ENCODE assay signal across 12 mouse cellular contexts in genomic region chr7:70348977-70349615, GRCm38 (mm10). TPM values are rescaled to one million over a fixed set of nuclear protein-coding genes. Genes with fewer than 3 reads are reported as not detected.
A peak's percentile ranks its signal among the peaks of the same experiment; 100 is the strongest.
DNase-seq lines count a peak whose midpoint lies in the region; ATAC-seq lines count a peak whose summit lies in the region.
"Had no signal": no experiment of that assay in that cellular context is flagged by ENCODE, and none has a peak within 500 bp of the region (broad histone marks: within the 10 kb centered on the region; RNA-seq: fewer than 3 reads in every experiment).

No protein-coding gene starts in this region.

- H3K27me3 ChIP-seq in kidney, embryonic 14.5 days (ENCODE audit: control insufficient read depth, insufficient read depth, low read length) = no peaks in the 10 kb centered on the region
- peaks cover 90% of the 10 kb centered on the region for H3K27me3 ChIP-seq in forebrain, embryonic 10.5 days (ENCODE audit: poor library complexity, severe bottlenecking)
- H3K27me3 ChIP-seq in intestine, embryonic 15.5 days (replicated peaks) = 0 out of 2 replicates have a peak, but pooled peaks cover 3% of the 10 kb centered on the region

- H3K36me3 ChIP-seq in kidney, embryonic 14.5 days (ENCODE audit: control insufficient read depth, insufficient read depth, low read length) = peaks cover 45% of the 10 kb centered on the region; the same call in 1 of the 2 replicates
- peaks cover 12% of the 10 kb centered on the region for H3K36me3 ChIP-seq in forebrain, embryonic 10.5 days (replicated peaks)
- H3K36me3 ChIP-seq in intestine, embryonic 15.5 days = no peaks in the 10 kb centered on the region

- peak overlapping the region; percentile 98 for H3K27ac ChIP-seq in kidney, embryonic 14.5 days (ENCODE audit: low read depth, low read length)
- peak overlapping the region; percentile 98 for H3K27ac ChIP-seq in forebrain, embryonic 10.5 days
- peak overlapping the region; percentile 25; the same call in 1 of the 2 replicates for H3K27ac ChIP-seq in intestine, embryonic 15.5 days

- no peaks in the 10 kb centered on the region for H3K9me3 ChIP-seq in kidney, embryonic 14.5 days (ENCODE audit: control insufficient read depth, low read length)
- H3K9me3 ChIP-seq in forebrain, embryonic 10.5 days = no peaks in the 10 kb centered on the region
- H3K9me3 ChIP-seq in intestine, embryonic 15.5 days = no peaks in the 10 kb centered on the region

- peak overlapping the region; percentile 71 for H3K4me3 ChIP-seq in kidney, embryonic 14.5 days (ENCODE audit: low read length)
- H3K4me3 ChIP-seq in forebrain, embryonic 10.5 days = peak overlapping the region; percentile 84
- no peak overlapping the region for H3K4me3 ChIP-seq in intestine, embryonic 15.5 days (replicated peaks)
- H3K4me3 ChIP-seq: myocyte had no signal

- peak overlapping the region; percentile 95 for H3K9ac ChIP-seq in kidney, embryonic 14.5 days (ENCODE audit: low read depth, low read length)
- H3K9ac ChIP-seq in intestine, embryonic 15.5 days = no peak overlapping the region

- intact Hi-C loops in left cerebral cortex, postnatal 10 days (cut with DNase I) = loop anchor here (5.0 to 10.0 kb wide), 4 partner anchors 1033 to 1886 kb away; no protein-coding TSS in a partner anchor

- peak overlapping the region; percentile 78 for H3K4me2 ChIP-seq in kidney, embryonic 14.5 days (replicated peaks; ENCODE audit: low read depth, low read length)
- peak overlapping the region; percentile 74; the same call in 1 of the 2 replicates for H3K4me2 ChIP-seq in intestine, embryonic 15.5 days (replicated peaks)

- no peak for DNase-seq in kidney, adult 9 months
- peak; percentile 49 for DNase-seq in forebrain, embryonic 10.5 days (ENCODE audit: extremely low spot score, low spot score)
- DNase-seq in neural tube, embryonic 10.5 days (ENCODE audit: extremely low spot score, low spot score) = peak; percentile 48
- DNase-seq in right cerebral cortex, postnatal 10 days (ENCODE audit: low spot score in 2 of 2) = no peak
- DNase-seq in left cerebral cortex, postnatal 10 days (ENCODE audit: extremely low spot score in 1 of 2, low spot score in 2 of 2) = no peak
- DNase-seq: cerebellum, adult 9-11 months; thymus, adult 18-20 months had no signal

- peaks cover 48% of the 10 kb centered on the region for H3K4me1 ChIP-seq in kidney, embryonic 14.5 days (ENCODE audit: control insufficient read depth, insufficient read depth, low read length)
- H3K4me1 ChIP-seq in forebrain, embryonic 10.5 days = peaks cover 95% of the 10 kb centered on the region
- H3K4me1 ChIP-seq in intestine, embryonic 15.5 days (replicated peaks) = peaks cover 30% of the 10 kb centered on the region

- ATAC-seq in kidney, embryonic 14.5 days (ENCODE audit: low FRiP score, low TSS enrichment) = no peak
- no peak for ATAC-seq in intestine, embryonic 15.5 days
- ATAC-seq in granulocyte monocyte progenitor cell, adult 5-6 weeks (replicated peaks; ENCODE audit: poor library complexity, severe bottlenecking) = no peak

- 10% methylated on average over 11 of the region's 11 CpGs for WGBS in kidney, embryonic 14.5 days
- WGBS in forebrain, embryonic 10.5 days = 2% methylated on average over 11 of the region's 11 CpGs
- WGBS in intestine, embryonic 15.5 days = 48% methylated on average over 11 of the region's 11 CpGs

RNA-seq across cellular contexts. Expression of gene Nr2f2, which starts 17.4 kb away (rescaled TPM):
- 310 and 320 TPM in 2 replicates for polyA plus RNA-seq in kidney, embryonic 14.5 days (2014; fragmentation: Nextera tagmentation; extraction: Ambion mirVana)
- 82.3 and 82.7 TPM in 2 replicates for polyA plus RNA-seq in forebrain, embryonic 10.5 days (2016; fragmentation: Nextera tagmentation; extraction: Ambion mirVana)
- polyA plus RNA-seq in intestine, embryonic 15.5 days (2015; fragmentation: Nextera tagmentation; extraction: Ambion mirVana) = 39.4 and 46.3 TPM in 2 replicates
- not detected in 2 replicates for total RNA-seq in granulocyte monocyte progenitor cell, adult 5-6 weeks (2014; fragmentation: Nextera tagmentation)
- total RNA-seq in granulocyte monocyte progenitor cell, adult 5-6 weeks (2017) = not detected in 2 replicates
- total RNA-seq in left cerebral cortex, postnatal 10 days (2021) = 10 to 100 TPM; 45.7 to 55.9 TPM
- total RNA-seq: MEL had no signal

Comparison
In these comparisons a context has a peak if more than half of its experiments do, and no peak if none do; other contexts are left out.
1. H3K27ac ChIP-seq: peak in every context shown above with its lines; median percentile 98 in kidney, embryonic 14.5 days; 98 in forebrain, embryonic 10.5 days; 25 in intestine, embryonic 15.5 days.
2. DNase-seq: peak in forebrain, embryonic 10.5 days (single experiment) and neural tube, embryonic 10.5 days (single experiment); none in kidney, adult 9 months (single experiment), right cerebral cortex, postnatal 10 days (0 of 2) and left cerebral cortex, postnatal 10 days (0 of 2).